Mouse (Mus musculus) forebrain, postnatal 0 days (tissue): ENCODE results near the gene Elmo1. TPM values are rescaled to one million over a fixed set of nuclear protein-coding genes. Genes with fewer than 3 reads are reported as not detected.
A peak's percentile ranks its signal among the peaks of the same experiment; 100 is the strongest.

Experiments
- ATAC-seq: fragments of 200-750 bp; cut with Nextera tagmentation; 2 replicates; pipeline ENCODE4 v1.8.0; 2017; ENCODE audit warnings: mild to moderate bottlenecking, moderate library complexity
- DNase-seq: peaks from one replicate; pipeline ENCODE4 v3.0.0-alpha.2; 2015
- H3K27ac ChIP-seq: fragments of 300-500 bp; sonication (generic); 2 replicates; pipeline ENCODE4 v1.5.1; 2014; ENCODE audit warnings: low read depth, mild to moderate bottlenecking, antibody characterized with exemption, low read length, moderate library complexity, mixed read lengths
- H3K27me3 ChIP-seq: fragments of 300-500 bp; sonication (generic); 2 replicates; pipeline ENCODE4 v1.6.1; 2014; ENCODE audit warnings: mild to moderate bottlenecking, low read length, mixed read lengths; ENCODE audit not compliant: insufficient read depth
- H3K36me3 ChIP-seq: fragments of 300-500 bp; sonication (generic); 2 replicates; pipeline ENCODE4 v1.6.1; 2014; ENCODE audit warnings: mild to moderate bottlenecking, moderate library complexity; ENCODE audit not compliant: insufficient read depth
- H3K4me1 ChIP-seq: fragments of 300-500 bp; sonication (generic); 2 replicates; pipeline ENCODE4 v1.6.1; 2014; ENCODE audit warnings: antibody characterized with exemption; ENCODE audit not compliant: insufficient read depth
- H3K4me2 ChIP-seq: fragments of 300-500 bp; sonication (generic); 2 replicates; pipeline ENCODE4 v1.6.1; 2014; ENCODE audit warnings: low read depth, mild to moderate bottlenecking, moderate library complexity
- H3K4me3 ChIP-seq: fragments of 300-500 bp; sonication (generic); 2 replicates; pipeline ENCODE4 v1.5.1; 2014; ENCODE audit warnings: low read depth, low read length, mixed read lengths
- H3K9ac ChIP-seq: fragments of 300-500 bp; sonication (generic); 2 replicates; pipeline ENCODE4 v1.6.1; 2014; ENCODE audit warnings: mild to moderate bottlenecking
- H3K9me3 ChIP-seq: fragments of 300-500 bp; sonication (generic); 2 replicates; pipeline ENCODE4 v1.6.1; 2016; ENCODE audit warnings: low read length
- CTCF ChIP-seq: sonication (generic); IDR thresholded peaks from 2 replicates; pipeline ENCODE4 v1.5.1; 2016; ENCODE audit warnings: antibody characterized with exemption, control low read depth, low read depth
- WGBS: fragments of 180-500 bp; shearing (Covaris S2); extraction: QIAGEN DNeasy Blood & Tissue Kit; methylation state at CpG from one replicate; pipeline ENCODE4 v1.1.7; 2014; 5-methylcytosine and 5-hydroxymethylcytosine counted together
- polyA plus RNA-seq: library from polyadenylated mRNA; unstranded; fragments of >200 nt; fragmentation: Nextera tagmentation; extraction: Ambion mirVana; gene quantifications from 2 replicates; pipeline ENCODE4 v1.2.1, GENCODE M21; 2015
- total RNA-seq: library from RNA; depleted of rRNA; stranded (reverse); fragments of >200 nt; gene quantifications from 2 replicates; pipeline ENCODE4 v1.2.3, GENCODE M21; 2014

Elmo1 gene
- total and polyA plus RNA-seq, 2 experiments from 2014 or later: 30.9 to 33.5 TPM

DNA sequence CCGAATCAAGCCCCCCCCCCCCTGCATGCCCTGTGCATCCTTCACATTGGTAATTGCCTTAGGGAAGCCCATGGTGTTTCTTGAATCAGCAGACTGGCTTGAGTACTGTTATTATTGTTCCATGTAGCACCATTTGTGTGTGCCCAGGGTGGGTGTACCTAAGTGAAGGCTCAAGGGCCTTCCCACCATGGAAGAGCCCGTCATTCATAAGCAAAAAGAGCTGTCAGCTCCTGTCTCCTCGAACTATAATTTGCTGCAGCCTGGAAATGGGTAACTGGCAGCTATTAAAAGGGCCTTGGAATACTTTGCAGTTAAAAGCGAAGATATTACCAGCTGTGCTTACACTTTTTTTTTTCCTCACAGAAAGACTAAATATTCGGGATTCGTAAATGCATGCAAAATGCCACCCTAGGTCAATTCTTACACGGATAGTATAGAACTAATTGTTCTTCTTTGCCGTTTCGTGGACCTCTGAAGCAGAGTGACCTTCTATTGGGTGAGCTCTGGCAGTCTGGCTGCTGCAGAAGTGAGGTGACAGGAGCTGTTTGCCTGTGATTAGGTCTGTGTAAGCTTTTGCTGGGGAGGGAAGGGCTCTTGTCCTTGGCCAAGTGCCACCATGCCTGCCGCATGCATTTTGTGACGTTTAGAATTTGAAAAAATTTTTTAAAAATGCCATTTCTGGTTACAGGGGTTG lies 19.7 kb downstream of the Elmo1 start:
- DNase-seq (no peak), ATAC-seq (peak; percentile 45; the same call in 1 of the 2 replicates)

GRCm38 (mm10) chr13:20111256-20111800 lies 20.9 kb downstream of the Elmo1 start:
- H3K4me2 ChIP-seq: no peak overlapping the region
- DNase-seq (no peak), ATAC-seq (no peak)
- WGBS: 72% methylated on average over 2 of the region's 2 CpGs
- no peaks in the 10 kb centered on the region for H3K36me3 ChIP-seq
- H3K9ac ChIP-seq: no peak overlapping the region
- no peak overlapping the region for H3K27ac ChIP-seq
- H3K4me1 ChIP-seq: no peaks in the 10 kb centered on the region
- H3K27me3 ChIP-seq: peaks cover 34% of the 10 kb centered on the region
- H3K4me3 ChIP-seq: no peak overlapping the region
- H3K9me3 ChIP-seq: no peaks in the 10 kb centered on the region
- no peak for TF ChIP-seq CTCF

More for the DNA sequence above, 19.7 kb downstream of the Elmo1 start:
- Histone ChIP-seq H3K4me1 (no peaks in the 10 kb centered on the region), H3K9ac (no peak overlapping the region), H3K27ac (0 out of 2 replicates have a peak overlapping the region, but pooled peaks have one; percentile 45), H3K9me3 (no peaks in the 10 kb centered on the region), H3K36me3 (no peaks in the 10 kb centered on the region), H3K4me2 (no peak overlapping the region), H3K4me3 (no peak overlapping the region), H3K27me3 (peaks cover 31% of the 10 kb centered on the region)
- no peak for TF ChIP-seq CTCF
- WGBS: 39% methylated on average over 11 of the region's 11 CpGs

GRCm38 (mm10) chr13:20115131-20115907 lies 24.9 kb downstream of the Elmo1 start:
- no peaks in the 10 kb centered on the region for H3K9me3 ChIP-seq
- ATAC-seq: no peak
- H3K36me3 ChIP-seq: no peaks in the 10 kb centered on the region
- 61% methylated on average over 9 of the region's 9 CpGs for WGBS
- H3K4me2 ChIP-seq: no peak overlapping the region
- H3K4me1 ChIP-seq: no peaks in the 10 kb centered on the region
- H3K4me3 ChIP-seq: no peak overlapping the region
- H3K9ac ChIP-seq: no peak overlapping the region
- DNase-seq: no peak
- H3K27me3 ChIP-seq: peaks cover 43% of the 10 kb centered on the region
- no peak for TF ChIP-seq CTCF
- H3K27ac ChIP-seq: no peak overlapping the region

DNA sequence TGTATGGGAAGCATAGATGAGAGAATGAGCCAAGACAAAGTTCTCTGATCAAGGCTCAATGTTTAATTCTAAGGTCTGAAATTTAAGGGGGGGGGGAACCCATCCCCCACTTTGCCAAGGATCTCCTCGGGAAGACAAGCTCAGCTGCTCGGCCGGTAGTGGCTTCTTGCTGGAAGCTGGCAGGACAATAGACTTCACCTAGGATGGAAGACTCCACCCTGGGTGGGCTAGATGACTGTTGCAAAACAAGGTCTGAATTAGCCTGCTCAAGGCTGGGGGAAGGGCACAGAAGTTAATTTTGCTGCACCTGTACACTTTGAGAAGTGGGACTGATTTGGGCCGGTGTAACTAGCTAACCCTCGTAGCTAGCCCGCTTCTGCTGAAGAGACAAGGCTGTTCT lies 25.6 kb downstream of the Elmo1 start:
- Histone ChIP-seq H3K27ac (no peak overlapping the region), H3K4me3 (no peak overlapping the region), H3K36me3 (no peaks in the 10 kb centered on the region), H3K27me3 (peaks cover 41% of the 10 kb centered on the region), H3K4me2 (no peak overlapping the region), H3K9me3 (no peaks in the 10 kb centered on the region), H3K4me1 (no peaks in the 10 kb centered on the region), H3K9ac (no peak overlapping the region)
- DNase-seq (no peak), ATAC-seq (no peak)
- WGBS: 43% methylated on average over 6 of the region's 6 CpGs
- no peak for TF ChIP-seq CTCF

GRCm38 (mm10) chr13:20116868-20117510 lies 26.6 kb downstream of the Elmo1 start:
- no peak for TF ChIP-seq CTCF
- DNase-seq: peak; percentile 56
- ATAC-seq: peak; percentile 90
- H3K4me1 ChIP-seq: no peaks in the 10 kb centered on the region
- no peak overlapping the region for H3K9ac ChIP-seq
- peaks cover 40% of the 10 kb centered on the region for H3K27me3 ChIP-seq
- no peak overlapping the region for H3K27ac ChIP-seq
- no peak overlapping the region for H3K4me2 ChIP-seq
- no peaks in the 10 kb centered on the region for H3K9me3 ChIP-seq
- WGBS: 5% methylated on average over 1 of the region's 1 CpGs
- no peak overlapping the region for H3K4me3 ChIP-seq
- no peaks in the 10 kb centered on the region for H3K36me3 ChIP-seq

DNA sequence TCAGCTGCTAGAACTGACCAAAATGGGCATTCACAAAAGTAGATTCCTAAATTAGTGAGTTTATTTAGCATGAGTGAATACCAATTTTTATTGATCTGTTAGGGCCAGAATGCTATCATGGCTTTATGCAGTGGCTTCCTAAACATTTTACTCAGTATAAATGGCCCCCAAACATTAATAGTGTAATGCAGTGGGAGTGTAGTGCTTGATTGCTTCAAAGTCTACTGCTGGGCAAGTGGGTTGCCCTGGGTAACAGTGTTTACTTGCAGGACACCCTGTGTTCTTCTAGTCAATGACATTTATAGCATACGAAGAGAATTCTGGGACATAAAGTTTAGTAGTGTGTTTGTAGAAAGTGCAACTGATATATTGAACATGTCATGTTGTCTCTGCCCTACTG lies 27.3 kb downstream of the Elmo1 start:
- H3K36me3 ChIP-seq: no peaks in the 10 kb centered on the region
- H3K4me3 ChIP-seq: no peak overlapping the region
- 37% methylated on average over 1 of the region's 1 CpGs for WGBS
- DNase-seq: no peak
- no peak for TF ChIP-seq CTCF
- H3K9me3 ChIP-seq: no peaks in the 10 kb centered on the region
- no peak overlapping the region for H3K4me2 ChIP-seq
- H3K9ac ChIP-seq: no peak overlapping the region
- no peak; the same call in 1 of the 2 replicates for ATAC-seq
- no peak overlapping the region for H3K27ac ChIP-seq
- no peaks in the 10 kb centered on the region for H3K4me1 ChIP-seq
- peaks cover 32% of the 10 kb centered on the region for H3K27me3 ChIP-seq
